Mouse (Mus musculus) spleen, adult 2 months (tissue): ENCODE measurements at regions not wholly inside any gene's neighbourhood (a gene's known extent, or its start where the extent isn't known, plus 50 kb on each side); places are given as distances from the start of the nearest gene placed in this dataset.

ENCODE experiments used
- CTCF ChIP-seq: fragments of 200-500 bp; IDR thresholded peaks from 2 replicates; pipeline ENCODE4 v1.5.1; 2011; ENCODE audit warnings: mild to moderate bottlenecking, inconsistent platforms; ENCODE audit not compliant: insufficient read depth, insufficient read length, insufficient replicate concordance; ENCODE audit errors: extremely low read depth
- POLR2A ChIP-seq: fragments of 200-500 bp; IDR thresholded peaks from 2 replicates; pipeline ENCODE4 v1.6.1; 2011; ENCODE audit warnings: low read depth, low read length, inconsistent platforms

DNA sequence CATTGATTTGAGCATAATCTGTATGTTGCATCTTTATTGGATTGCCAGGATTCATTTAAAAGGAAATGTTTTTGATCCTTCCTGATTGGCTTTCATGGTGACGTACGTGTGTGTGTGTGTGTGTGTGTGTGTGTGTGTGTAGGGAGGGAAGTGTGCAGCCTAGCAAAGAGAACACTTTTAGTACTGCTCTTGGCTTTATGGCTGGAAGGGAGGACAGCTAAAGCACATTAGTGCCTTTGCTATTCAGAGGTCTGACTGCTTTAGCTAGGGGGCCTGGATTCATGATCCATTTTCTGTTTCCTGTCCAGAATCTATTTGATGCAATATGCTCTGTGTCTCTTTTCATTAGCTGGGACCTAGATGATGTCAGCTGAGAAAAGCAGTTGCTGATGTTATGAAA, 155.6 kb upstream of the Itga1 start:
- no peak for TF ChIP-seq POLR2A
- no peak for TF ChIP-seq CTCF
